Mouse (Mus musculus) hindbrain, embryonic 14.5 days (tissue): ENCODE measurements around the gene Golt1a. TPM values are rescaled to one million over a fixed set of nuclear protein-coding genes. Genes with fewer than 3 reads are reported as not detected.

Experiments used
- polyA plus RNA-seq: library from polyadenylated mRNA; unstranded; fragments of >200 nt; fragmentation: Nextera tagmentation; extraction: Ambion mirVana; gene quantifications from 2 replicates; pipeline ENCODE4 v1.2.1, GENCODE M21; 2014

Golt1a gene
- polyA plus RNA-seq, 1 experiment from 2014 or later, result not detected

Other genes with a start within 250 kb of the Golt1a start
- gene Ppp1r15b, start 178.7 kb upstream of the Golt1a start, polyA plus RNA-seq, result 29.6 and 36.0 TPM in 2 replicates
- gene Plekha6, start 145.6 kb upstream of the Golt1a start, polyA plus RNA-seq, result 21.4 and 22.2 TPM in 2 replicates
- gene Kiss1, start 12.1 kb downstream of the Golt1a start, polyA plus RNA-seq, result not detected in 2 replicates
- gene Ren1, start 40.7 kb downstream of the Golt1a start, polyA plus RNA-seq, result 7.3 and 11.1 TPM in 2 replicates
- gene Etnk2, start 53.8 kb downstream of the Golt1a start, polyA plus RNA-seq, result 20.3 TPM in 2 replicates
- 5.8 and 6.0 TPM in 2 replicates for gene Sox13, start 114.6 kb downstream of the Golt1a start, polyA plus RNA-seq